Mouse (Mus musculus): ENCODE measurements around the gene Ccdc110. TPM values are rescaled to one million over a fixed set of nuclear protein-coding genes. Genes with fewer than 3 reads are reported as not detected.

Ccdc110 gene
- polyA plus RNA-seq, 1 experiment = not detected

GRCm38 (mm10) chr8:45905591-45906250 lies 28.7 kb upstream of the Ccdc110 start:
- Histone ChIP-seq H3K27ac (ENCODE audit: control insufficient read depth, insufficient read depth, low read depth, low read length, poor library complexity) (no peak overlapping the region), H3K4me1 (ENCODE audit: control insufficient read depth, insufficient read depth, low read length) (no peaks in the 10 kb centered on the region), H3K4me3 (replicated peaks; ENCODE audit: control insufficient read depth, low read depth, low read length) (no peak overlapping the region)
- WGBS = 66% methylated on average over 7 of the region's 7 CpGs
- TF ChIP-seq POLR2A (IDR thresholded peaks at IDR 0.05; ENCODE audit: borderline replicate concordance, control insufficient read depth, low read depth, low read length) (no peak), CTCF (IDR thresholded peaks at IDR 0.05; ENCODE audit: control insufficient read depth, insufficient read depth, low read length) (no peak)

- TF ChIP-seq CTCF (IDR thresholded peaks at IDR 0.05; ENCODE audit: control insufficient read depth, insufficient read depth, low read length) (no peak), POLR2A (IDR thresholded peaks at IDR 0.05; ENCODE audit: borderline replicate concordance, control insufficient read depth, low read depth, low read length) (no peak)
- no peak overlapping the region for H3K27ac ChIP-seq (ENCODE audit: control insufficient read depth, insufficient read depth, low read depth, low read length, poor library complexity)
- H3K4me3 ChIP-seq (replicated peaks; ENCODE audit: control insufficient read depth, low read depth, low read length) = no peak overlapping the region
- no peaks in the 10 kb centered on the region for H3K4me1 ChIP-seq (ENCODE audit: control insufficient read depth, insufficient read depth, low read length)
- WGBS = 76% methylated on average over 4 of the region's 4 CpGs
Measured at GRCm38 (mm10) chr8:45906251-45906619, 28.2 kb upstream of the Ccdc110 start.

- no peak overlapping the region for H3K27ac ChIP-seq (ENCODE audit: control insufficient read depth, insufficient read depth, low read depth, low read length, poor library complexity)
- no peaks in the 10 kb centered on the region for H3K4me1 ChIP-seq (ENCODE audit: control insufficient read depth, insufficient read depth, low read length)
- H3K4me3 ChIP-seq (replicated peaks; ENCODE audit: control insufficient read depth, low read depth, low read length) = no peak overlapping the region
- 88% methylated on average over 11 of the region's 11 CpGs for WGBS
- TF ChIP-seq POLR2A (IDR thresholded peaks at IDR 0.05; ENCODE audit: borderline replicate concordance, control insufficient read depth, low read depth, low read length) (no peak), CTCF (IDR thresholded peaks at IDR 0.05; ENCODE audit: control insufficient read depth, insufficient read depth, low read length) (no peak)
Measured at GRCm38 (mm10) chr8:45913707-45914106, 20.7 kb upstream of the Ccdc110 start.

GRCm38 (mm10) chr8:45916496-45916895 lies 17.9 kb upstream of the Ccdc110 start:
- 77% methylated on average over 3 of the region's 3 CpGs for WGBS
- Histone ChIP-seq H3K4me3 (replicated peaks; ENCODE audit: control insufficient read depth, low read depth, low read length) (no peak overlapping the region), H3K27ac (ENCODE audit: control insufficient read depth, insufficient read depth, low read depth, low read length, poor library complexity) (no peak overlapping the region), H3K4me1 (ENCODE audit: control insufficient read depth, insufficient read depth, low read length) (no peaks in the 10 kb centered on the region)
- TF ChIP-seq POLR2A (IDR thresholded peaks at IDR 0.05; ENCODE audit: borderline replicate concordance, control insufficient read depth, low read depth, low read length) (no peak), CTCF (IDR thresholded peaks at IDR 0.05; ENCODE audit: control insufficient read depth, insufficient read depth, low read length) (no peak)

- WGBS = 82% methylated on average over 20 of the region's 20 CpGs
- Histone ChIP-seq H3K4me1 (ENCODE audit: control insufficient read depth, insufficient read depth, low read length) (no peaks in the 10 kb centered on the region), H3K27ac (ENCODE audit: control insufficient read depth, insufficient read depth, low read depth, low read length, poor library complexity) (no peak overlapping the region), H3K4me3 (replicated peaks; ENCODE audit: control insufficient read depth, low read depth, low read length) (no peak overlapping the region)
- TF ChIP-seq CTCF (IDR thresholded peaks at IDR 0.05; ENCODE audit: control insufficient read depth, insufficient read depth, low read length) (no peak), POLR2A (IDR thresholded peaks at IDR 0.05; ENCODE audit: borderline replicate concordance, control insufficient read depth, low read depth, low read length) (no peak)
Measured at GRCm38 (mm10) chr8:45917040-45917679, 17.3 kb upstream of the Ccdc110 start.

- Histone ChIP-seq H3K4me3 (replicated peaks; ENCODE audit: control insufficient read depth, low read depth, low read length) (no peak overlapping the region), H3K27ac (ENCODE audit: control insufficient read depth, insufficient read depth, low read depth, low read length, poor library complexity) (no peak overlapping the region), H3K4me1 (ENCODE audit: control insufficient read depth, insufficient read depth, low read length) (no peaks in the 10 kb centered on the region)
- WGBS = 83% methylated on average over 15 of the region's 15 CpGs
- TF ChIP-seq POLR2A (IDR thresholded peaks at IDR 0.05; ENCODE audit: borderline replicate concordance, control insufficient read depth, low read depth, low read length) (no peak), CTCF (IDR thresholded peaks at IDR 0.05; ENCODE audit: control insufficient read depth, insufficient read depth, low read length) (no peak)
Measured at GRCm38 (mm10) chr8:45918891-45919290, 15.5 kb upstream of the Ccdc110 start.

GRCm38 (mm10) chr8:45920392-45920791 lies 14.0 kb upstream of the Ccdc110 start:
- WGBS = 89% methylated on average over 7 of the region's 7 CpGs

GRCm38 (mm10) chr8:45922116-45922515 lies 12.3 kb upstream of the Ccdc110 start:
- H3K4me1 ChIP-seq (ENCODE audit: control insufficient read depth, insufficient read depth, low read length) = no peaks in the 10 kb centered on the region
- H3K4me3 ChIP-seq (replicated peaks; ENCODE audit: control insufficient read depth, low read depth, low read length) = no peak overlapping the region
- 91% methylated on average over 7 of the region's 7 CpGs for WGBS
- TF ChIP-seq CTCF (IDR thresholded peaks at IDR 0.05; ENCODE audit: control insufficient read depth, insufficient read depth, low read length) (no peak), POLR2A (IDR thresholded peaks at IDR 0.05; ENCODE audit: borderline replicate concordance, control insufficient read depth, low read depth, low read length) (no peak)
- H3K27ac ChIP-seq (ENCODE audit: control insufficient read depth, insufficient read depth, low read depth, low read length, poor library complexity) = no peak overlapping the region

More at GRCm38 (mm10) chr8:45920392-45920791, 14.0 kb upstream of the Ccdc110 start:
- TF ChIP-seq CTCF (IDR thresholded peaks at IDR 0.05; ENCODE audit: control insufficient read depth, insufficient read depth, low read length) (no peak), POLR2A (IDR thresholded peaks at IDR 0.05; ENCODE audit: borderline replicate concordance, control insufficient read depth, low read depth, low read length) (no peak)
- Histone ChIP-seq H3K27ac (ENCODE audit: control insufficient read depth, insufficient read depth, low read depth, low read length, poor library complexity) (no peak overlapping the region), H3K4me1 (ENCODE audit: control insufficient read depth, insufficient read depth, low read length) (no peaks in the 10 kb centered on the region), H3K4me3 (replicated peaks; ENCODE audit: control insufficient read depth, low read depth, low read length) (no peak overlapping the region)
